Mouse (Mus musculus) E14TG2a.4 (cell line): ENCODE results near the gene Klk4.

Source experiments
- CTCF ChIP-seq: conservative IDR thresholded peaks from 2 replicates; pipeline ENCODE4 v1.5.1; 2014; ENCODE audit warnings: low read length
- NANOG ChIP-seq: IDR thresholded peaks from 2 replicates; pipeline ENCODE4 v1.6.1; 2014; ENCODE audit warnings: borderline replicate concordance, low read length, mixed read lengths
- POU5F1 ChIP-seq: IDR thresholded peaks from 2 replicates; pipeline ENCODE4 v1.6.1; 2014; ENCODE audit warnings: low read length, borderline replicate concordance

- TF ChIP-seq CTCF (no peak), POU5F1 (no peak), NANOG (no peak)
Measured at GRCm38 (mm10) chr7:43857501-43857900, 23.5 kb upstream of the Klk4 start.
